Mouse (Mus musculus): ENCODE data around the gene Aff2.

Gene Aff2

GRCm38 (mm10) chrX:69744962-69745597 is 385.0 kb downstream of the Aff2 start:
- DNase-seq (ENCODE audit: low spot score): no peak

- no peak for DNase-seq (ENCODE audit: low spot score)
Measured at GRCm38 (mm10) chrX:69801890-69802439, 441.9 kb downstream of the Aff2 start.

- no peak for DNase-seq (ENCODE audit: low spot score)
Measured at GRCm38 (mm10) chrX:69802481-69802880, 442.4 kb downstream of the Aff2 start.

- DNase-seq (ENCODE audit: low spot score): no peak
Measured at GRCm38 (mm10) chrX:69811798-69812197, 451.7 kb downstream of the Aff2 start.

- DNase-seq (ENCODE audit: low spot score): no peak
Measured at GRCm38 (mm10) chrX:69815054-69815453, 455.0 kb downstream of the Aff2 start.

GRCm38 (mm10) chrX:69817679-69818078 is 457.6 kb downstream of the Aff2 start:
- no peak for DNase-seq (ENCODE audit: low spot score)

GRCm38 (mm10) chrX:69818188-69818587 is 458.1 kb downstream of the Aff2 start:
- no peak for DNase-seq (ENCODE audit: low spot score)

GRCm38 (mm10) chrX:69867601-69868000 is 507.5 kb downstream of the Aff2 start:
- no peak for DNase-seq (ENCODE audit: low spot score)

- no peak for DNase-seq (ENCODE audit: low spot score)
Measured at GRCm38 (mm10) chrX:69891713-69892112, 531.6 kb downstream of the Aff2 start.
